Mouse (Mus musculus) regulatory T cell (primary cell): ENCODE data around the gene Iqschfp.

ENCODE experiments used
- in situ Hi-C: fragments of 300-600 bp; cut with MboI, MseI; formaldehyde crosslinking; loops from one replicate; pipeline ENCODE4 v1.15.1; 2025; ENCODE audit warnings: high pct_unique_total_duplicates

Iqschfp gene

GRCm38 (mm10) chr3:68421849-68422248 is 529.8 kb downstream of the Iqschfp start:
- in situ Hi-C loops = no loop called here

- in situ Hi-C loops = no loop called here
These were observed 536.0 kb downstream of the Iqschfp start for GRCm38 (mm10) chr3:68428081-68428480.

- in situ Hi-C loops = no loop called here
These were observed 542.4 kb downstream of the Iqschfp start for GRCm38 (mm10) chr3:68434435-68434834.

- in situ Hi-C loops = no loop called here
These were observed 542.9 kb downstream of the Iqschfp start for GRCm38 (mm10) chr3:68434897-68435296.

- in situ Hi-C loops = no loop called here
These were observed 556.4 kb downstream of the Iqschfp start for GRCm38 (mm10) chr3:68448480-68448879.

- in situ Hi-C loops = no loop called here
These were observed 559.6 kb downstream of the Iqschfp start for GRCm38 (mm10) chr3:68451634-68452033.

- in situ Hi-C loops = no loop called here
These were observed 561.2 kb downstream of the Iqschfp start for GRCm38 (mm10) chr3:68453266-68453665.

GRCm38 (mm10) chr3:68453719-68454455 is 561.9 kb downstream of the Iqschfp start:
- in situ Hi-C loops = no loop called here

GRCm38 (mm10) chr3:68466643-68467042 is 574.6 kb downstream of the Iqschfp start:
- in situ Hi-C loops = no loop called here

GRCm38 (mm10) chr3:68467941-68468687 is 576.1 kb downstream of the Iqschfp start:
- in situ Hi-C loops = no loop called here

GRCm38 (mm10) chr3:68469643-68470042 is 577.6 kb downstream of the Iqschfp start:
- in situ Hi-C loops = no loop called here

GRCm38 (mm10) chr3:68470061-68470460 is 578.0 kb downstream of the Iqschfp start:
- in situ Hi-C loops = no loop called here

- in situ Hi-C loops = no loop called here
These were observed 578.6 kb downstream of the Iqschfp start for GRCm38 (mm10) chr3:68470622-68471021.

- in situ Hi-C loops = no loop called here
These were observed 584.3 kb downstream of the Iqschfp start for GRCm38 (mm10) chr3:68476336-68476735.

- in situ Hi-C loops = no loop called here
These were observed 585.4 kb downstream of the Iqschfp start for GRCm38 (mm10) chr3:68477478-68477877.

- in situ Hi-C loops = no loop called here
These were observed 587.2 kb downstream of the Iqschfp start for GRCm38 (mm10) chr3:68479266-68479665.

- in situ Hi-C loops = no loop called here
These were observed 591.5 kb downstream of the Iqschfp start for GRCm38 (mm10) chr3:68483517-68483916.

- in situ Hi-C loops = no loop called here
These were observed 592.0 kb downstream of the Iqschfp start for GRCm38 (mm10) chr3:68484021-68484420.

GRCm38 (mm10) chr3:68484561-68484960 is 592.5 kb downstream of the Iqschfp start:
- in situ Hi-C loops = no loop called here

GRCm38 (mm10) chr3:68487621-68488020 is 595.6 kb downstream of the Iqschfp start:
- in situ Hi-C loops = no loop called here

- in situ Hi-C loops = no loop called here
These were observed 596.3 kb downstream of the Iqschfp start for GRCm38 (mm10) chr3:68488316-68488715.

- in situ Hi-C loops = no loop called here
These were observed 599.5 kb downstream of the Iqschfp start for GRCm38 (mm10) chr3:68491516-68491915.

GRCm38 (mm10) chr3:68492066-68492465 is 600.0 kb downstream of the Iqschfp start:
- in situ Hi-C loops = no loop called here
